Mouse (Mus musculus) hindbrain, postnatal 0 days (tissue): ENCODE results near the gene Psmb1. TPM values are rescaled to one million over a fixed set of nuclear protein-coding genes. Genes with fewer than 3 reads are reported as not detected.
A peak's percentile ranks its signal among the peaks of the same experiment; 100 is the strongest.

Experiments
- ATAC-seq: fragments of 200-750 bp; cut with Nextera tagmentation; 2 replicates; pipeline ENCODE4 v1.8.0; 2017; ENCODE audit warnings: mild to moderate bottlenecking, moderate TSS enrichment, moderate library complexity
- DNase-seq: peaks from one replicate; pipeline ENCODE4 v3.0.0-alpha.2; 2015; ENCODE audit warnings: low spot score
- H3K27ac ChIP-seq: fragments of 300-500 bp; sonication (generic); 2 replicates; pipeline ENCODE4 v1.5.1; 2014; ENCODE audit warnings: mild to moderate bottlenecking
- H3K27me3 ChIP-seq: fragments of 300-500 bp; sonication (generic); 2 replicates; pipeline ENCODE4 v1.6.1; 2014; ENCODE audit warnings: low read length, mixed read lengths; ENCODE audit not compliant: insufficient read depth
- H3K36me3 ChIP-seq: fragments of 300-500 bp; sonication (generic); 2 replicates; pipeline ENCODE4 v1.6.1; 2014; ENCODE audit warnings: low read length, mixed read lengths; ENCODE audit not compliant: insufficient read depth
- H3K4me1 ChIP-seq: fragments of 300-500 bp; sonication (generic); 2 replicates; pipeline ENCODE4 v1.6.1; 2014; ENCODE audit warnings: antibody characterized with exemption, low read length, mixed read lengths; ENCODE audit not compliant: insufficient read depth
- H3K4me2 ChIP-seq: fragments of 300-500 bp; sonication (generic); 2 replicates; pipeline ENCODE4 v1.6.1; 2014; ENCODE audit warnings: low read depth, mild to moderate bottlenecking, low read length, moderate library complexity, mixed read lengths
- H3K4me3 ChIP-seq: fragments of 300-500 bp; sonication (generic); 2 replicates; pipeline ENCODE4 v1.5.1; 2014; ENCODE audit warnings: low read length
- H3K9ac ChIP-seq: fragments of 300-500 bp; sonication (generic); replicated peaks from 2 replicates; pipeline ENCODE4 v1.6.1; 2014; ENCODE audit warnings: mild to moderate bottlenecking, low read length, moderate library complexity, mixed read lengths
- H3K9me3 ChIP-seq: fragments of 300-500 bp; sonication (generic); 2 replicates; pipeline ENCODE4 v1.6.1; 2016; ENCODE audit warnings: low read length, mixed read lengths
- CTCF ChIP-seq: IDR thresholded peaks from 2 replicates; pipeline ENCODE4 v1.5.1; 2016; ENCODE audit warnings: antibody characterized with exemption, control low read depth, low read depth
- WGBS: fragments of 180-500 bp; shearing (Covaris S2); extraction: QIAGEN DNeasy Blood & Tissue Kit; methylation state at CpG from one replicate; pipeline ENCODE4 v1.1.7; 2014; 5-methylcytosine and 5-hydroxymethylcytosine counted together
- polyA plus RNA-seq: library from polyadenylated mRNA; unstranded; fragments of >200 nt; fragmentation: Nextera tagmentation; extraction: Ambion mirVana; gene quantifications from 2 replicates; pipeline ENCODE4 v1.2.1, GENCODE M21; 2015
- total RNA-seq: library from RNA; depleted of rRNA; stranded (reverse); fragments of >200 nt; gene quantifications from 2 replicates; pipeline ENCODE4 v1.2.3, GENCODE M21; 2014

Gene Psmb1
- total and polyA plus RNA-seq, 2 experiments from 2014 or later, result 91.8 to 273 TPM

- no peaks in the 10 kb centered on the region for H3K27me3 ChIP-seq
- ATAC-seq (no peak), DNase-seq (no peak)
- no peaks in the 10 kb centered on the region for H3K9me3 ChIP-seq
- peaks cover 4% of the 10 kb centered on the region; the same call in 1 of the 2 replicates for H3K4me1 ChIP-seq
- no peak for TF ChIP-seq CTCF
- no peak overlapping the region for H3K27ac ChIP-seq
- no peak overlapping the region for H3K4me3 ChIP-seq
- H3K36me3 ChIP-seq, result no peaks in the 10 kb centered on the region
- no peak overlapping the region for H3K9ac ChIP-seq
- H3K4me2 ChIP-seq, result no peak overlapping the region
- 68% methylated on average over 11 of the region's 11 CpGs for WGBS
Measured at GRCm38 (mm10) chr17:15535162-15535800, 35.7 kb upstream of the Psmb1 start.

GRCm38 (mm10) chr17:15530141-15530540 lies 30.6 kb upstream of the Psmb1 start:
- no peaks in the 10 kb centered on the region for H3K36me3 ChIP-seq
- no peak for ATAC-seq
- H3K27ac ChIP-seq, result no peak overlapping the region
- H3K4me1 ChIP-seq, result 0 out of 2 replicates have a peak, but pooled peaks cover 9% of the 10 kb centered on the region
- H3K9ac ChIP-seq, result no peak overlapping the region
- H3K4me3 ChIP-seq, result no peak overlapping the region
- no peaks in the 10 kb centered on the region for H3K27me3 ChIP-seq
- DNase-seq, result peak; percentile 72
- TF ChIP-seq CTCF, result peak; percentile 60
- H3K9me3 ChIP-seq, result no peaks in the 10 kb centered on the region
- H3K4me2 ChIP-seq, result no peak overlapping the region
- WGBS, result 3% methylated on average over 5 of the region's 5 CpGs

GRCm38 (mm10) chr17:15528887-15529286 lies 29.3 kb upstream of the Psmb1 start:
- Histone ChIP-seq H3K4me2 (no peak overlapping the region), H3K9me3 (no peaks in the 10 kb centered on the region), H3K36me3 (0 out of 2 replicates have a peak, but pooled peaks cover 5% of the 10 kb centered on the region), H3K9ac (no peak overlapping the region), H3K27me3 (no peaks in the 10 kb centered on the region), H3K27ac (no peak overlapping the region), H3K4me1 (0 out of 2 replicates have a peak, but pooled peaks cover 9% of the 10 kb centered on the region), H3K4me3 (no peak overlapping the region)
- no peak for ATAC-seq
- no peak for DNase-seq
- WGBS, result 85% methylated on average over 2 of the region's 2 CpGs
- no peak for TF ChIP-seq CTCF

- no peak for ATAC-seq
- Histone ChIP-seq H3K27ac (peak overlapping the region; percentile 73; the same call in 1 of the 2 replicates), H3K9me3 (no peaks in the 10 kb centered on the region), H3K27me3 (no peaks in the 10 kb centered on the region), H3K4me3 (peak overlapping the region; percentile 77), H3K4me1 (0 out of 2 replicates have a peak, but pooled peaks cover 9% of the 10 kb centered on the region), H3K36me3 (0 out of 2 replicates have a peak, but pooled peaks cover 5% of the 10 kb centered on the region), H3K4me2 (peak overlapping the region; percentile 72), H3K9ac (peak overlapping the region; percentile 80)
- 59% methylated on average over 3 of the region's 3 CpGs for WGBS
- no peak for TF ChIP-seq CTCF
- DNase-seq, result no peak
Measured at GRCm38 (mm10) chr17:15527811-15528136, 28.2 kb upstream of the Psmb1 start.

GRCm38 (mm10) chr17:15526986-15527810 lies 27.6 kb upstream of the Psmb1 start, which contains the start of gene Pdcd2:
Gene Pdcd2 (minus strand): TSS chr17:15527301.
- peak; percentile 63 for TF ChIP-seq CTCF

GRCm38 (mm10) chr17:15526304-15526703 lies 26.8 kb upstream of the Psmb1 start:
- peak overlapping the region; percentile 72 for H3K4me2 ChIP-seq
- H3K36me3 ChIP-seq, result peaks cover 11% of the 10 kb centered on the region; the same call in 1 of the 2 replicates
- no peaks in the 10 kb centered on the region for H3K27me3 ChIP-seq
- H3K4me1 ChIP-seq, result 0 out of 2 replicates have a peak, but pooled peaks cover 9% of the 10 kb centered on the region
- H3K4me3 ChIP-seq, result peak overlapping the region; percentile 77
- 13% methylated on average over 10 of the region's 10 CpGs for WGBS
- peak overlapping the region; percentile 80 for H3K9ac ChIP-seq
- no peak overlapping the region for H3K27ac ChIP-seq
- ATAC-seq (no peak), DNase-seq (peak; percentile 3)
- TF ChIP-seq CTCF, result no peak
- H3K9me3 ChIP-seq, result no peaks in the 10 kb centered on the region

More at GRCm38 (mm10) chr17:15526986-15527810, 27.6 kb upstream of the Psmb1 start, which contains the start of gene Pdcd2:
- Histone ChIP-seq H3K4me2 (peak within 1 kb of the TSS; percentile 72), H3K36me3 (0 out of 2 replicates have a peak, but pooled peaks cover 7% of the 10 kb centered on the region), H3K4me3 (peak within 1 kb of the TSS; percentile 77), H3K9ac (peak within 1 kb of the TSS; percentile 80), H3K9me3 (no peaks in the 10 kb centered on the region), H3K4me1 (0 out of 2 replicates have a peak, but pooled peaks cover 9% of the 10 kb centered on the region), H3K27ac (peak within 1 kb of the TSS; percentile 73), H3K27me3 (no peaks in the 10 kb centered on the region)
- WGBS, result under 1% methylated on average over 53 of the region's 55 CpGs
- ATAC-seq, result peak; percentile 99
- peak; percentile 95 for DNase-seq
